Mouse (Mus musculus): ENCODE results near the gene Zfp52.

DNA sequence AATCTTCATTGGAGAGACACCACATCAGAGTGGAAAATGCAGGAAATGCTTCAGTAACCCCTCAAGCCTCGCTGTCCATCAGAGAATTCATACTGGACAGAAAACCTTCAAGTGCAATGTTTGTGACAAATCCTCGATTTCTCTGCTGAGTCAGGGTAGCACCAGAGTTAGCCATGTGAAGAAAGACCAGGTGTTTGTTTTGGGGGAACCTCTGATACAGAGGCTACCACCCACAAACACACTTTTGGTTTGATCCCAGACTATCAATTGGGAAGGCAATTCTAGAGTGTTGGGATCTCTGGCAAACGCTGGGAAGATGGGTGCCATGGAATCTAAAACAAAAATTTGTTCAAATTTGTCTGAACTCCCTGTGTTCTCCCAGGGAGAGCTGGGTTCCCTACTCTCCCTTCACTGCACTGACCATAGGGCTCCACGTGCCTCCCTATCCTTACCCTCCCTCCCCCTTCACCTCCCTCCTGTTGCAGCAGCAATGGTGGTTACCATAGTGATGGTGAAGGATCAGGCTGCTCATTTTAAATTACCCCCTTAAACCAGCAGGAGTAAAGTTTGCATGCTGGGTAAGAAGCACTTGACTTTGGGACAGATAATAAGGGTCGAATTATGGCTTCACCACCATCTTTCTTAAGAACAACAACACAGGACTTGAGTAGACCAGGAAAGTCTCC, 4.6 kb upstream of the Zfp52 start:
- no peak for TF ChIP-seq GATA1 (IDR thresholded peaks at IDR 0.05; ENCODE audit: borderline replicate concordance, low read length)
- no peak for TF ChIP-seq FLI1 (IDR thresholded peaks at IDR 0.05; ENCODE audit: low read length)
